Mouse (Mus musculus): Measurements from ENCODE around the gene Wnt1.
"Not testable (repeated sequence)": the region's sequence is repeated elsewhere in the genome, so short reads cannot be mapped to it uniquely, and the experiment has no call there.

The Wnt1 gene

DNA sequence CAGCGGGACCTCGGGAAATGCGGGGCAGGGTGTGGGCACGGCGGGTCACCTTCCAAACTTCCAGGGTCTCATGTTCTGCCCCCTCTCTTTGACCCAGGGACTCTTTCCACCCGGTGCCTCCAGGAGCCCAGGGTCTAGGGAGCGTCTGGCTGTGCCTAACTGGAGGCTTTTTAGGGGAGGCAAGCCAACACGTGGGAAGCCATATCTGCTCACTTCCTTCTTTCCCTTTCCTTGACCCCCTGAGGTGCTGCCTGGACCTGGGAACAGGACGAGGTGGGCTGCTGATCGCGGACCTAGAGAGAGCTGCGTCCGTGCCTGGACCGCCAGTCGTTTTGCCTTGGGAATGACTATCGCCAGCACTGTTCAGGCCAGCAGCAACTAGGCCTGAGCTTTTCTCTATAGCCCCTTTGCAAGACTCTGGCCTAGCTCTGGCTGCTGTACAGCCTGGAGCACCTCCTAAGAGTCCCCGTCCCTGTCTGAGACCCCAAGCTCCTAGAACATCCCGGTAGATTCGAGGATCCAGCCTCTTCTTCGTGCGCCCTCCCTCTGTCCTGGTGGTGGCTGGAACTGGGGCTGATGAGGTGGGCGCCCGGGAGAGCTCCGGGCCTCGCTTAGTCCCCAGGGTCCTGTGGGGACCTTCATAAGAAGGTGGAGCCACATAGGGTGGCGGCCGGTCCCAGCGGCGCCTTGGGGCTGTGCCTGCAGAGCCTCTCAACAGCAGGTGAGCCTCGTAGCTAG is 16.6 kb downstream of the Wnt1 start:
- no peak for DNase-seq (ENCODE audit: low spot score)

DNA sequence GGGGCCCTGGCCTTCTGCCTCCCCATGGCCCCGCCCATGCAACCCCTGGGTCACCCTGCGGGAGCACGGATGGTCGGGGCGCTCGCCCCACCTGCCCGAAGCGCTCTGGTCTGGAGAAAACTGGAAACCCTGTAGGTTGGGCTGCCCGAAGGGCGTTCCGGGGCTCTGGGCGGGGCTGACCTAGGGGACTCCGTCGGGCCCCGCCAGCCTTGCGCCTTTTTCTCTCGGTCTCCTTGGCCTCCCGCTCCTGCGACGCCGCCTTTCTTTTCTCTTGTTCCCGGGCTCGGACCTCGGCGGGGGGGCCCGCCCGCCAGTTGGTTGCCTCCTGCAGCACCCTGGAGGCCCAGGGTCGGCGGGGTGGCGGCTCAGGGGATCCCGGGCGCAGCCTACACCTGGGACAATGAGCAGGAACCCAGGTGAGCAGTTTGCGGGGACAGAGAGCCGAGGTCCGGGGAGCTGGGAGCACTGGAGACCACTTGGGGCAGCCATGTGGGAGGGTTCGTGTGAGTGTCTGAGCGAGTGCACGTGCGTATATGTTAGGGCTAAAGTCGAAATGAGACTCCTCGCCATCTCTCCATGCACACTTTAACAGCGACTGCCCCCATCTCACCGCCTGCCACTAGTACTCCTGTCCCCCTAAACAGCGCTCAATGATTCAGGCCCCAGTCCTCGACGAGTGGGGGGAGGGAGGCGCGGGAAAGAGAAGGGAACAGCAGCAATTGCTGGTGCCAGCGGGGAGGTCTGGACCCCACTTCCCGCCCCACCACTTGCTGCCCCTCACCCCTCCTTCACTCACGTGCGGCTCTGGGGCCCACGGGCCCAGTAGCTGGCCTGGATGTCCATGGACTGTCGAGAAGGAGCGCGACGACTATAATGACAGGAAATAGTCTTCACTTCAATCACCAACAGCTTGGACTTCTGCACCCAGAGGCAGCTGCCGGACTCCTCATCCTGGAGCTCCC is 17.4 kb downstream of the Wnt1 start:
- DNase-seq (ENCODE audit: low spot score) = no peak

- no peak for DNase-seq (ENCODE audit: low spot score)
These were observed 18.4 kb downstream of the Wnt1 start for GRCm38 (mm10) chr15:98807895-98808650.

DNA sequence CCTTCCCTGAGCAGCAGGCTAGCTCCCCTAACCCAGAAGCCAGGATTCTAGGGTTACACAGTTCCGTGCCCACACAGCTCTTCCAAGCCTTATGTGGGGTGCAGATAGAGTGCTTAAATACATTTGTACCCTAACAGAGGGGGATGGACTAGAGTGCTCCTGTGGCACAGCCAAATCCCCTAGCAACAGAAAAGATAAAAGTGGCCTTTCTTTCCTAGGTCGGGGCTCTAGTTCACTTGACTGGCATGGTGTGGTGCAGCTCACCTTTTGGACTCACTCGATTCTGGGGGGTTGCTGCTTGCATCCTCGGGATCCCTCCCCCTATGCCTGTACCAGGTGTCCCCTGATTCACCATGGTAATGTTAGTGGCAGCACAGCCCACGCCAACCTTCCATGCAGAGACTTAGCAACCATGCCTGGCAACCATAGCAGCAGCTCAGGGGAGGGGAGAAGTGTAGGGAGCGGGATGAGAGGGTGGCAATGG is 19.0 kb downstream of the Wnt1 start:
- peak; percentile 76 for DNase-seq (ENCODE audit: low spot score)

DNA sequence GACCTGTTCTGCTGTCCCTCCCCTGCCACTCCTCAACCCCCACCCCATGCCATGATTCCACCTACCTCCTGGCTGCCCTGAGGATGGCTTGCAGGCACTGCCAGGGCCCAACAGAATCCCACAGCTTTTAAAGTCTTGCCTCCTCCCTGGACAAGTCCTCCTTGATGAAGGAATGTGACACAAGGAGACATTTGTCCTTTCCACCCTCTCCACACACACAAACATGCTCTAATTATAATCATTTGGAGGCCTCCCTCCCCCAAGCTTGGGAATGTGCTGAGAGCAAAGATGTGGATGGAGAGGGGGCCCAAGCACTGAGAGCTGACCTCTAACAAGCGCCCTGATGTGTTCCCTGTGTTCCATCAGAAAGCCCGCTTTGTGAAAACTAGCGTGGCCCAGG is 19.7 kb downstream of the Wnt1 start, which contains the start of gene Ddn:
Ddn (minus strand) TSS at position 101 of the 400 bp plus-strand sequence.
- no peak for DNase-seq (ENCODE audit: low spot score)

- DNase-seq (ENCODE audit: low spot score) = not testable (repeated sequence)
These were observed 20.6 kb downstream of the Wnt1 start for GRCm38 (mm10) chr15:98810212-98810611.

- DNase-seq (ENCODE audit: low spot score) = peak; percentile 82
These were observed 23.2 kb downstream of the Wnt1 start for GRCm38 (mm10) chr15:98812741-98813424.

DNA sequence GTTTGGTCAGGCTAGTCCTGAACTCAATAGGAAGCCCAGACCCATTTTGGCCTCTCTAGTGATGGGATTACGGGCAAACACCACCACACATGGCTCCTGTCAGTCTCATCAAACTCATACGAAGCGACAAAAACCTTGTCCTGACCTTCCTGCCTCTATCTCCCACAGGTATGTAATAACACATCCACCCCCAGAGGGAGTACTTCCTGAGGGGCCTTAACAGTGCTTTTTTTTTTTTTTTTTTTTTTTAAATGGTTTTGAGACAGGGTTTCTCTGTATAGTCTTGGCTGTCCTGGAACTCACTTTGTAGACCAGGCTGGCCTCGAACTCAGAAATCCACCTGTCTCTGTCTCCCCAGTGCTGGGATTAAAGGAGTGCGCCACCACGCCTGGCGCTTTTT is 28.5 kb downstream of the Wnt1 start:
- DNase-seq (ENCODE audit: low spot score) = no peak

GRCm38 (mm10) chr15:98820937-98821336 is 31.3 kb downstream of the Wnt1 start:
- DNase-seq (ENCODE audit: low spot score) = no peak

- DNase-seq (ENCODE audit: low spot score) = no peak
These were observed 31.7 kb downstream of the Wnt1 start for GRCm38 (mm10) chr15:98821403-98821802.

DNA sequence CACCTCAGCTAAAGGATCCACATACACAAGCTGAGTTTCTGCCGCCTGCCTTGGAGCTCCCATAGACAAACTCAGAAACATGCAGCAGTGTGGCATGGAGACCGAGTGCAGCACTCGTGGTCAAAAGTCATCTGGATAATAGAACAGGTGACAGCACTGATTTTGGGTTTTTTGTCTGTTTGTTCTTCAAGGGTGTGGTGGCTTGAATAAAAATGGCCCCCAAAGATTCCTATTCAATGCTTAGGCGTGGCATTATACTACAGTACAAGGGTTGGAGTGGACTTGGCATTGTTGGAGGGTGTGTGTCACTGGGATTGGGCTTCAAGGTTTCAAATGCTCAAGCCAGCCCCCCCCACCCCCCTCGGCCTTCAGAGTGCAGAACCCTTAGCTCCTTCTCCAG is 32.5 kb downstream of the Wnt1 start:
- DNase-seq (ENCODE audit: low spot score) = no peak

DNA sequence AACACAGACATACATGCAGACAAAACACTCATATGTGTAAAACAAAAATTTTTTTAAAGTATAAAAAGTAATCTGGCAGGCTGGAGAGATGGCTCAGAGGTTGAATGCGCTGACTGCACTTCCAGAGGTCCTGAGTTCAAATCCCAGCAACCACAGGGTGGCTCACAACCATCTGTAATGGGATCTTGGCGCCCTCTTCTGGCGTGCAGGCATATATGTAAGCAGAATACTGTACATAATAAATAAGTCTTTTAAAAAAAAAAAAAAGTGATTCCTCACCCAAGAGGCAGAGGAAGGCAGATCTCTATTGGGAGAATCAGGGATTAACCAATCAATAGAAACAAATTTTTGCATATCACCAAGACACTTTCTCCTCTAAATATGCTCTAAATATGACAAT is 33.8 kb downstream of the Wnt1 start:
- DNase-seq (ENCODE audit: low spot score) = no peak

DNA sequence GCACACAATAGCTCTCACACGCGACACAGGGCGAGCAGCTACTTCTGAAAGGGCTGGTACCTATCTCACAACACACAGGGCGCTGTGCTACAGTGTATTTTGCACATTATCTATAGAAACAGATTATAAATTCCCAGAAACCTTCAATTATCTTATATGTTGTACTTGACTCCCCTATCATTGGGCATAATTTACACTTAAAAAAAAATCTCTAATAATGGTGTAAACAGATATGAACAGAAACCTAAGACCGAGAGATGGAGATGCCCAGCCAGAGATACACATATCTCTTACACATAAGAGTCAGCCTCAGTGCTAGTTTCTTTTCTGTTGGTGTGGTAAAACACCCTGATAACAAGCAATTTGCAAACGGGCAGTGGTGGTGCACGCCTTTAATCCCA is 38.0 kb downstream of the Wnt1 start:
- DNase-seq (ENCODE audit: low spot score) = no peak

- peak; percentile 75 for DNase-seq (ENCODE audit: low spot score)
These were observed 41.4 kb downstream of the Wnt1 start, which contains the start of gene Prkag1 for GRCm38 (mm10) chr15:98830736-98831683. Prkag1 (minus strand) TSS chr15:98831521.

DNA sequence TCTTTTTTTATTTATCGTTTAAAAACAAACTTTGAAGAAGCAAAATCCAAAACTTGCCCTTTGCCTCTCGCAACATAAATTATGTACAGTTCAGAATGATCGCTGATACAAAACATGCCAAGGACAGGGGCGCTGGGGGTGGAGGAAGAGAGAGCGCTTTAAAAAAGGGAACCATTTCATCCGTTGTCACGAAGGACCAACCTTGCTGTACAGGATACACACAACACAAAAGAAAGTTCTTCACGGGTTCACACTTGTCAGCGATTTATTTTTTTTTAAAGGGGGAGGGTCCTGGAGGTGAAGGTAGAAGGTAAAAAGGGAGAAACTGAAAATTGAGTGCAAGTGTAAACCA is 42.0 kb downstream of the Wnt1 start:
- DNase-seq (ENCODE audit: low spot score) = no peak

- no peak for DNase-seq (ENCODE audit: low spot score)
These were observed 42.8 kb downstream of the Wnt1 start for GRCm38 (mm10) chr15:98832161-98833058.

DNA sequence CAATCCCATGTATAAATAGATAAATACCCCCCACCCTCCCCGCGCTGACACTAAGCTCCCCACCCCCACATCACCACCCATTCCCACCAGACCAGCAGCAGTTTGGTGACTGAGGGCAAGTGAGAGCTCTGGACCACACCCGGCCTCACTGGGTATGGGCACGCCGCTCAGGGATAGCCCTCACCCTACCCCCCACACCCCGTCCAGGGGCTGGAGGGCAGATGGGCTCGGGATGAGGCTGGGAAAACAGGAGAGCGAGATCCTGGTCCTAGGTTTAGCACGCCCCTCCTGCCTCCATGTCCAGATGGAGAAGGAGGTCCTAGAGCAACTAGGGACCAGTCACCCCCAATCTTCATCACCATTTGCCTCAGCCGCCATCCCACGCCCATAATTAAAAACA is 43.6 kb downstream of the Wnt1 start:
- no peak for DNase-seq (ENCODE audit: low spot score)

DNA sequence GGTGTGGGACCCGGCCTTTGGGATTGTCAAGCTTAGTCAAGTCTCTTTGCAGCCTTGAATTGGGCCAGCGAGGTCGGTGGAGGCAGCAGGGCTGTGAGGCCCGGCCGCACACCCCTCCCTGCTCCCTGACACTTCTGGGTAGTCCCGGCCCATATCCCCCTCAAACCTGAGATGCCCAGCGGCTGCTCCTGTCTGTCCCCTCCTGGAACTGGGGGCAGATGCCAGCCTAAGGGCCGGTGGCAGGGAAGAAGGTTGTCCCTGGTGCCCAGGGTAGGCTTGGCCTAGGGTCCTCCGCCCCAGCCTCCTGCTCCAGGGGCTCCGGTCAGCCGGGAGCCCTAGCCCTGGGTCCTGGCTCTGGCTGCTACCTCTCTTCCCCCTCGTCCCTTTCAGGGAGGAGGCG is 44.4 kb downstream of the Wnt1 start:
- DNase-seq (ENCODE audit: low spot score) = no peak

DNA sequence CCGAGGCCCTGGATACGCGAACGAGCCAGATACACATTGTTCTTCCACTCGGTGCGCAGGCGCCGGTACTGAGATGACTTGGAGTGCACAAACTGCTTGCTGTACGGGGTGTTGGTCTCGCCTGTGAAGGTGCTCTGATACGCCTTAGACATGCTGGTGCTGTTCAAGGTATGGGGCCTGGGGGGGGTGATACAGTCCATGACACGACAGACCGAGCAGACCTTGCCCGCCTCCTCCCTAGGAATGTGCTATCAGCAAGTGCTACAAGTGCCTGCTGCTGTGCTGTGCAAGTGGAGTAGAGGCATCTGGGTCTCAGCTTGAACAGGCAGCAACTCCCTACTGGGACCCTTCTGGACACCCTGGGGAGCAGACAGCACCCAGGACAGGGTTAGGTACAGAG is 45.6 kb downstream of the Wnt1 start:
- no peak for DNase-seq (ENCODE audit: low spot score)

All from layer of hippocampus, adult 9-10 months (tissue).